Mouse (Mus musculus) neural tube, embryonic 11.5 days (tissue): ENCODE results near the gene Ppt1. TPM values are rescaled to one million over a fixed set of nuclear protein-coding genes. Genes with fewer than 3 reads are reported as not detected.
A peak's percentile ranks its signal among the peaks of the same experiment; 100 is the strongest.

ENCODE experiments used
- ATAC-seq: fragments of 200-750 bp; cut with Nextera tagmentation; 2 replicates; pipeline ENCODE4 v1.8.0; 2017; ENCODE audit warnings: moderate number of reproducible peaks, mild to moderate bottlenecking, moderate TSS enrichment, moderate library complexity; ENCODE audit not compliant: insufficient read depth, low FRiP score, low TSS enrichment
- DNase-seq: peaks from one replicate; pipeline ENCODE4 v3.0.0-alpha.2; 2015; ENCODE audit warnings: low spot score
- H3K27ac ChIP-seq: fragments of 300-500 bp; sonication (generic); 2 replicates; pipeline ENCODE4 v1.5.1; 2014; ENCODE audit warnings: low read depth, mild to moderate bottlenecking, low read length
- H3K27me3 ChIP-seq: fragments of 300-500 bp; sonication (generic); 2 replicates; pipeline ENCODE4 v1.6.1; 2014; ENCODE audit warnings: mild to moderate bottlenecking, low read length, mixed read lengths; ENCODE audit not compliant: control insufficient read depth, insufficient read depth
- H3K36me3 ChIP-seq: fragments of 300-500 bp; sonication (generic); 2 replicates; pipeline ENCODE4 v1.6.1; 2014; ENCODE audit warnings: mild to moderate bottlenecking, low read length, moderate library complexity, mixed read lengths; ENCODE audit not compliant: control insufficient read depth, insufficient read depth
- H3K4me1 ChIP-seq: fragments of 300-500 bp; sonication (generic); 2 replicates; pipeline ENCODE4 v1.6.1; 2014; ENCODE audit warnings: low read length, mixed read lengths; ENCODE audit not compliant: control insufficient read depth, insufficient read depth
- H3K4me2 ChIP-seq: fragments of 300-500 bp; sonication (generic); 2 replicates; pipeline ENCODE4 v1.6.1; 2014; ENCODE audit warnings: low read depth, mild to moderate bottlenecking, moderate library complexity
- H3K4me3 ChIP-seq: fragments of 300-500 bp; sonication (generic); 2 replicates; pipeline ENCODE4 v1.5.1; 2014; ENCODE audit warnings: low read depth, low read length
- H3K9ac ChIP-seq: fragments of 300-500 bp; sonication (generic); 2 replicates; pipeline ENCODE4 v1.6.1; 2014; ENCODE audit warnings: mild to moderate bottlenecking, low read length
- H3K9me3 ChIP-seq: fragments of 300-500 bp; sonication (generic); 2 replicates; pipeline ENCODE4 v1.6.1; 2016; ENCODE audit warnings: low read length; ENCODE audit not compliant: control insufficient read depth
- WGBS: fragments of 180-500 bp; shearing (Covaris S2); extraction: QIAGEN DNeasy Blood & Tissue Kit; methylation state at CpG from one replicate; pipeline ENCODE4 v1.1.7; 2014; 5-methylcytosine and 5-hydroxymethylcytosine counted together
- polyA plus RNA-seq: library from polyadenylated mRNA; unstranded; fragments of >200 nt; fragmentation: Nextera tagmentation; extraction: Ambion mirVana; gene quantifications from 2 replicates; pipeline ENCODE4 v1.2.1, GENCODE M21; 2014

Ppt1 gene
- polyA plus RNA-seq, 1 experiment from 2014 or later, result 62.1 TPM

- Histone ChIP-seq H3K36me3 (0 out of 2 replicates have a peak, but pooled peaks cover 3% of the 10 kb centered on the region), H3K4me1 (no peaks in the 10 kb centered on the region), H3K9ac (no peak overlapping the region), H3K27ac (no peak overlapping the region), H3K9me3 (no peaks in the 10 kb centered on the region), H3K27me3 (no peaks in the 10 kb centered on the region), H3K4me2 (no peak overlapping the region), H3K4me3 (no peak overlapping the region)
- DNase-seq (no peak), ATAC-seq (no peak)
- 84% methylated on average over 5 of the region's 5 CpGs for WGBS
Measured at GRCm38 (mm10) chr4:122873003-122873402, 37.0 kb downstream of the Ppt1 start.

GRCm38 (mm10) chr4:122873512-122873911 is 37.5 kb downstream of the Ppt1 start:
- Histone ChIP-seq H3K9me3 (no peaks in the 10 kb centered on the region), H3K4me2 (no peak overlapping the region), H3K27ac (no peak overlapping the region), H3K4me1 (no peaks in the 10 kb centered on the region), H3K27me3 (no peaks in the 10 kb centered on the region), H3K4me3 (no peak overlapping the region), H3K9ac (no peak overlapping the region), H3K36me3 (0 out of 2 replicates have a peak, but pooled peaks cover 3% of the 10 kb centered on the region)
- WGBS, result 89% methylated on average over 4 of the region's 4 CpGs
- no peak for ATAC-seq
- no peak for DNase-seq

GRCm38 (mm10) chr4:122878333-122879070 is 42.5 kb downstream of the Ppt1 start:
- Histone ChIP-seq H3K36me3 (no peaks in the 10 kb centered on the region), H3K9me3 (no peaks in the 10 kb centered on the region), H3K27ac (no peak overlapping the region), H3K9ac (no peak overlapping the region), H3K4me3 (no peak overlapping the region), H3K4me2 (no peak overlapping the region), H3K4me1 (no peaks in the 10 kb centered on the region), H3K27me3 (no peaks in the 10 kb centered on the region)
- no peak for DNase-seq
- ATAC-seq, result no peak
- 94% methylated on average over 2 of the region's 2 CpGs for WGBS

- DNase-seq (no peak), ATAC-seq (no peak)
- no peak overlapping the region for H3K4me2 ChIP-seq
- no peak overlapping the region for H3K27ac ChIP-seq
- peaks cover 7% of the 10 kb centered on the region; the same call in 1 of the 2 replicates for H3K4me1 ChIP-seq
- 84% methylated on average over 3 of the region's 3 CpGs for WGBS
- no peak overlapping the region for H3K4me3 ChIP-seq
- no peaks in the 10 kb centered on the region for H3K27me3 ChIP-seq
- H3K36me3 ChIP-seq, result no peaks in the 10 kb centered on the region
- no peaks in the 10 kb centered on the region for H3K9me3 ChIP-seq
- H3K9ac ChIP-seq, result no peak overlapping the region
Measured at GRCm38 (mm10) chr4:122882544-122882943, 46.5 kb downstream of the Ppt1 start.

- ATAC-seq, result no peak
- Histone ChIP-seq H3K9ac (no peak overlapping the region), H3K36me3 (no peaks in the 10 kb centered on the region), H3K9me3 (no peaks in the 10 kb centered on the region), H3K4me3 (no peak overlapping the region), H3K4me2 (no peak overlapping the region), H3K27me3 (no peaks in the 10 kb centered on the region), H3K27ac (no peak overlapping the region), H3K4me1 (peaks cover 7% of the 10 kb centered on the region; the same call in 1 of the 2 replicates)
- WGBS, result 94% methylated on average over 3 of the region's 3 CpGs
- no peak for DNase-seq
Measured at GRCm38 (mm10) chr4:122883294-122883693, 47.3 kb downstream of the Ppt1 start.

GRCm38 (mm10) chr4:122884051-122884450 is 48.0 kb downstream of the Ppt1 start:
- no peak overlapping the region for H3K27ac ChIP-seq
- no peaks in the 10 kb centered on the region for H3K36me3 ChIP-seq
- peaks cover 7% of the 10 kb centered on the region; the same call in 1 of the 2 replicates for H3K4me1 ChIP-seq
- no peak for ATAC-seq
- no peak overlapping the region for H3K4me2 ChIP-seq
- no peaks in the 10 kb centered on the region for H3K27me3 ChIP-seq
- H3K9me3 ChIP-seq, result no peaks in the 10 kb centered on the region
- H3K9ac ChIP-seq, result peak overlapping the region; percentile 10; the same call in 1 of the 2 replicates
- DNase-seq, result no peak
- H3K4me3 ChIP-seq, result no peak overlapping the region
- WGBS, result 74% methylated on average over 2 of the region's 2 CpGs

- ATAC-seq, result no peak
- Histone ChIP-seq H3K4me2 (peak overlapping the region; percentile 50), H3K4me3 (peak overlapping the region; percentile 77), H3K4me1 (peaks cover 7% of the 10 kb centered on the region; the same call in 1 of the 2 replicates), H3K27ac (no peak overlapping the region), H3K9me3 (no peaks in the 10 kb centered on the region), H3K27me3 (no peaks in the 10 kb centered on the region), H3K9ac (peak overlapping the region; percentile 82), H3K36me3 (no peaks in the 10 kb centered on the region)
- no peak for DNase-seq
- WGBS, result 55% methylated on average over 12 of the region's 12 CpGs
Measured at GRCm38 (mm10) chr4:122884481-122885340, 48.7 kb downstream of the Ppt1 start.

- Histone ChIP-seq H3K4me3 (peak within 1 kb of the TSS; percentile 77), H3K36me3 (no peaks in the 10 kb centered on the region), H3K9me3 (no peaks in the 10 kb centered on the region), H3K4me1 (peaks cover 7% of the 10 kb centered on the region; the same call in 1 of the 2 replicates), H3K27ac (peak within 1 kb of the TSS; percentile 99), H3K9ac (peak within 1 kb of the TSS; percentile 82), H3K4me2 (peak within 1 kb of the TSS; percentile 91), H3K27me3 (no peaks in the 10 kb centered on the region)
- WGBS, result under 1% methylated on average over 49 of the region's 49 CpGs
- ATAC-seq, result peak; percentile 96
- DNase-seq, result peak; percentile 99
Measured at GRCm38 (mm10) chr4:122885768-122886578, 49.9 kb downstream of the Ppt1 start, which contains the start of gene Cap1. Gene Cap1, minus strand, starts transcription at chr4:122886056.
